Mouse (Mus musculus) hindbrain, embryonic 16.5 days (tissue): ENCODE data around the gene Alpl. TPM values are rescaled to one million over a fixed set of nuclear protein-coding genes. Genes with fewer than 3 reads are reported as not detected.

Experiments used
- ATAC-seq: fragments of 200-750 bp; cut with Nextera tagmentation; 2 replicates; pipeline ENCODE4 v1.8.0; 2017; ENCODE audit warnings: moderate TSS enrichment, moderate library complexity
- H3K27ac ChIP-seq: fragments of 300-500 bp; sonication (generic); 2 replicates; pipeline ENCODE4 v1.5.1; 2014; ENCODE audit warnings: low read depth, mild to moderate bottlenecking, control low read depth, low read length, moderate library complexity
- H3K27me3 ChIP-seq: fragments of 300-500 bp; sonication (generic); replicated peaks from 2 replicates; pipeline ENCODE4 v1.6.1; 2014; ENCODE audit warnings: low read length; ENCODE audit not compliant: control insufficient read depth, insufficient read depth
- H3K36me3 ChIP-seq: fragments of 300-500 bp; sonication (generic); 2 replicates; pipeline ENCODE4 v1.6.1; 2014; ENCODE audit warnings: mild to moderate bottlenecking, low read length, moderate library complexity, mixed read lengths; ENCODE audit not compliant: control insufficient read depth, insufficient read depth
- H3K4me1 ChIP-seq: fragments of 300-500 bp; sonication (generic); 2 replicates; pipeline ENCODE4 v1.6.1; 2014; ENCODE audit warnings: low read depth, low read length; ENCODE audit not compliant: control insufficient read depth, insufficient read depth
- H3K4me2 ChIP-seq: fragments of 300-500 bp; sonication (generic); 2 replicates; pipeline ENCODE4 v1.6.1; 2014; ENCODE audit warnings: mild to moderate bottlenecking, low read length, control low read depth, moderate library complexity
- H3K4me3 ChIP-seq: fragments of 300-500 bp; sonication (generic); 2 replicates; pipeline ENCODE4 v1.5.1; 2014; ENCODE audit warnings: mild to moderate bottlenecking, low read length, control low read depth, moderate library complexity
- H3K9ac ChIP-seq: fragments of 300-500 bp; sonication (generic); 2 replicates; pipeline ENCODE4 v1.6.1; 2014; ENCODE audit warnings: low read depth, mild to moderate bottlenecking, control low read depth, low read length, moderate library complexity
- H3K9me3 ChIP-seq: fragments of 300-500 bp; sonication (generic); 2 replicates; pipeline ENCODE4 v1.6.1; 2014; ENCODE audit warnings: mild to moderate bottlenecking, low read length, moderate library complexity; ENCODE audit not compliant: control insufficient read depth
- WGBS: fragments of 180-500 bp; shearing (Covaris S2); extraction: QIAGEN DNeasy Blood & Tissue Kit; methylation state at CpG from one replicate; pipeline ENCODE4 v1.1.7; 2014; 5-methylcytosine and 5-hydroxymethylcytosine counted together
- polyA plus RNA-seq: library from polyadenylated mRNA; unstranded; fragments of >200 nt; fragmentation: Nextera tagmentation; extraction: Ambion mirVana; gene quantifications from 2 replicates; pipeline ENCODE4 v1.2.1, GENCODE M21; 2015

The Alpl gene
- polyA plus RNA-seq, 1 experiment from 2014 or later = 18.0 TPM

- H3K9ac ChIP-seq = no peak overlapping the region
- no peak overlapping the region for H3K4me2 ChIP-seq
- H3K36me3 ChIP-seq = no peaks in the 10 kb centered on the region
- WGBS = 69% methylated on average over 17 of the region's 17 CpGs
- H3K27me3 ChIP-seq = no peaks in the 10 kb centered on the region
- ATAC-seq = no peak
- no peak overlapping the region; the same call in 1 of the 2 replicates for H3K27ac ChIP-seq
- peaks cover 2% of the 10 kb centered on the region for H3K4me1 ChIP-seq
- no peak overlapping the region for H3K4me3 ChIP-seq
- H3K9me3 ChIP-seq = no peaks in the 10 kb centered on the region
Observed at GRCm38 (mm10) chr4:137778397-137779184, 17.6 kb downstream of the Alpl start.

- no peak overlapping the region for H3K9ac ChIP-seq
- no peak for ATAC-seq
- 85% methylated on average over 4 of the region's 4 CpGs for WGBS
Observed at GRCm38 (mm10) chr4:137777866-137778265, 18.3 kb downstream of the Alpl start.

GRCm38 (mm10) chr4:137774505-137774904, 21.7 kb downstream of the Alpl start:
- no peak overlapping the region for H3K4me3 ChIP-seq
- no peaks in the 10 kb centered on the region for H3K27me3 ChIP-seq
- no peaks in the 10 kb centered on the region for H3K9me3 ChIP-seq
- 81% methylated on average over 6 of the region's 6 CpGs for WGBS
- no peaks in the 10 kb centered on the region for H3K36me3 ChIP-seq
- H3K4me2 ChIP-seq = no peak overlapping the region
- H3K4me1 ChIP-seq = peaks cover 4% of the 10 kb centered on the region; the same call in 1 of the 2 replicates
- H3K27ac ChIP-seq = no peak overlapping the region
- ATAC-seq = no peak
- no peak overlapping the region for H3K9ac ChIP-seq

More at GRCm38 (mm10) chr4:137777866-137778265, 18.3 kb downstream of the Alpl start:
- H3K4me3 ChIP-seq = no peak overlapping the region
- no peak overlapping the region for H3K4me2 ChIP-seq
- H3K4me1 ChIP-seq = peaks cover 2% of the 10 kb centered on the region; the same call in 1 of the 2 replicates
- no peaks in the 10 kb centered on the region for H3K36me3 ChIP-seq
- no peaks in the 10 kb centered on the region for H3K27me3 ChIP-seq
- H3K9me3 ChIP-seq = no peaks in the 10 kb centered on the region
- H3K27ac ChIP-seq = no peak overlapping the region

GRCm38 (mm10) chr4:137774013-137774412, 22.2 kb downstream of the Alpl start:
- no peak for ATAC-seq
- Histone ChIP-seq H3K4me2 (no peak overlapping the region), H3K9ac (no peak overlapping the region), H3K27ac (no peak overlapping the region), H3K4me1 (peaks cover 4% of the 10 kb centered on the region; the same call in 1 of the 2 replicates), H3K27me3 (no peaks in the 10 kb centered on the region), H3K9me3 (no peaks in the 10 kb centered on the region), H3K4me3 (no peak overlapping the region), H3K36me3 (no peaks in the 10 kb centered on the region)
- WGBS = 50% methylated on average over 5 of the region's 5 CpGs

- H3K9me3 ChIP-seq = no peaks in the 10 kb centered on the region
- no peak overlapping the region for H3K27ac ChIP-seq
- no peak for ATAC-seq
- no peak overlapping the region for H3K4me2 ChIP-seq
- H3K27me3 ChIP-seq = no peaks in the 10 kb centered on the region
- no peak overlapping the region for H3K9ac ChIP-seq
- H3K36me3 ChIP-seq = no peaks in the 10 kb centered on the region
- H3K4me3 ChIP-seq = no peak overlapping the region
- WGBS = 15% methylated on average over 2 of the region's 2 CpGs
- peaks cover 4% of the 10 kb centered on the region; the same call in 1 of the 2 replicates for H3K4me1 ChIP-seq
Observed at GRCm38 (mm10) chr4:137773369-137773899, 22.8 kb downstream of the Alpl start.

- Histone ChIP-seq H3K4me1 (peaks cover 4% of the 10 kb centered on the region; the same call in 1 of the 2 replicates), H3K9me3 (no peaks in the 10 kb centered on the region), H3K4me2 (no peak overlapping the region), H3K9ac (no peak overlapping the region), H3K4me3 (no peak overlapping the region), H3K36me3 (no peaks in the 10 kb centered on the region), H3K27ac (no peak overlapping the region), H3K27me3 (no peaks in the 10 kb centered on the region)
- 84% methylated on average over 16 of the region's 16 CpGs for WGBS
- no peak for ATAC-seq
Observed at GRCm38 (mm10) chr4:137772438-137773056, 23.6 kb downstream of the Alpl start.

GRCm38 (mm10) chr4:137771749-137772148, 24.4 kb downstream of the Alpl start:
- no peaks in the 10 kb centered on the region for H3K9me3 ChIP-seq

GRCm38 (mm10) chr4:137770901-137771612, 25.1 kb downstream of the Alpl start:
- Histone ChIP-seq H3K4me1 (peaks cover 6% of the 10 kb centered on the region), H3K9ac (no peak overlapping the region), H3K4me2 (no peak overlapping the region), H3K27ac (no peak overlapping the region), H3K9me3 (no peaks in the 10 kb centered on the region), H3K4me3 (no peak overlapping the region), H3K36me3 (no peaks in the 10 kb centered on the region), H3K27me3 (no peaks in the 10 kb centered on the region)
- 79% methylated on average over 14 of the region's 14 CpGs for WGBS
- no peak for ATAC-seq

More at GRCm38 (mm10) chr4:137771749-137772148, 24.4 kb downstream of the Alpl start:
- no peak overlapping the region for H3K4me3 ChIP-seq
- H3K27ac ChIP-seq = no peak overlapping the region
- H3K4me1 ChIP-seq = peaks cover 4% of the 10 kb centered on the region; the same call in 1 of the 2 replicates
- H3K27me3 ChIP-seq = no peaks in the 10 kb centered on the region
- no peak overlapping the region for H3K4me2 ChIP-seq
- H3K36me3 ChIP-seq = no peaks in the 10 kb centered on the region
- no peak overlapping the region for H3K9ac ChIP-seq
- 76% methylated on average over 3 of the region's 3 CpGs for WGBS
- ATAC-seq = no peak
